Mouse (Mus musculus): ENCODE data around the gene Arl6ip5. TPM values are rescaled to one million over a fixed set of nuclear protein-coding genes. Genes with fewer than 3 reads are reported as not detected.
A peak's percentile ranks its signal among the peaks of the same experiment; 100 is the strongest.

Gene Arl6ip5
- 68.2 and 72.8 TPM in 2 replicates for polyA plus RNA-seq (2015; fragmentation: Nextera tagmentation; extraction: Ambion mirVana)

- Histone ChIP-seq H3K36me3 (ENCODE audit: control insufficient read depth, insufficient read depth, low read length) (peaks cover 4% of the 10 kb centered on the region; the same call in 1 of the 2 replicates), H3K9ac (ENCODE audit: low read length) (peak within 1 kb of the TSS; percentile 77), H3K4me1 (replicated peaks; ENCODE audit: control insufficient read depth, insufficient read depth, low read length) (peaks cover 15% of the 10 kb centered on the region), H3K27me3 (ENCODE audit: control insufficient read depth, insufficient read depth, low read depth, low read length) (no peaks in the 10 kb centered on the region), H3K4me2 (ENCODE audit: low read depth, low read length) (peak within 1 kb of the TSS; percentile 82), H3K9me3 (ENCODE audit: control insufficient read depth, low read length) (no peaks in the 10 kb centered on the region), H3K4me3 (ENCODE audit: low read length) (peak within 1 kb of the TSS; percentile 72), H3K27ac (ENCODE audit: low read length) (peak within 1 kb of the TSS; percentile 76)
- WGBS, result 7% methylated on average over 32 of the region's 32 CpGs
- ATAC-seq (ENCODE audit: low read depth), result peak; percentile 78
Observed at GRCm38 (mm10) chr6:97210191-97210961, at the start of gene Arl6ip5. Gene Arl6ip5 (plus strand): TSS chr6:97210689.

- H3K4me3 ChIP-seq (ENCODE audit: low read length), result no peak overlapping the region
- H3K27ac ChIP-seq (ENCODE audit: low read length), result no peak overlapping the region
- no peak for ATAC-seq (ENCODE audit: low read depth)
- peaks cover 12% of the 10 kb centered on the region for H3K4me1 ChIP-seq (replicated peaks; ENCODE audit: control insufficient read depth, insufficient read depth, low read length)
- no peak overlapping the region for H3K4me2 ChIP-seq (ENCODE audit: low read depth, low read length)
- H3K27me3 ChIP-seq (ENCODE audit: control insufficient read depth, insufficient read depth, low read depth, low read length), result no peaks in the 10 kb centered on the region
- WGBS, result 71% methylated on average over 11 of the region's 11 CpGs
- H3K9me3 ChIP-seq (ENCODE audit: control insufficient read depth, low read length), result no peaks in the 10 kb centered on the region
- no peak overlapping the region for H3K9ac ChIP-seq (ENCODE audit: low read length)
- H3K36me3 ChIP-seq (ENCODE audit: control insufficient read depth, insufficient read depth, low read length), result peaks cover 26% of the 10 kb centered on the region
Observed at GRCm38 (mm10) chr6:97175716-97176115, 34.8 kb upstream of the Arl6ip5 start.

- no peaks in the 10 kb centered on the region for H3K9me3 ChIP-seq (ENCODE audit: control insufficient read depth, low read length)
- peak within 1 kb of the TSS; percentile 81 for H3K4me2 ChIP-seq (ENCODE audit: low read depth, low read length)
- ATAC-seq (ENCODE audit: low read depth), result peak; percentile 99
- H3K4me3 ChIP-seq (ENCODE audit: low read length), result peak within 1 kb of the TSS; percentile 95
- H3K36me3 ChIP-seq (ENCODE audit: control insufficient read depth, insufficient read depth, low read length), result peaks cover 7% of the 10 kb centered on the region; the same call in 1 of the 2 replicates
- peaks cover 12% of the 10 kb centered on the region for H3K4me1 ChIP-seq (replicated peaks; ENCODE audit: control insufficient read depth, insufficient read depth, low read length)
- H3K27ac ChIP-seq (ENCODE audit: low read length), result peak within 1 kb of the TSS; percentile 92
- WGBS, result under 1% methylated on average over 80 of the region's 80 CpGs
- H3K27me3 ChIP-seq (ENCODE audit: control insufficient read depth, insufficient read depth, low read depth, low read length), result no peaks in the 10 kb centered on the region
- H3K9ac ChIP-seq (ENCODE audit: low read length), result peak within 1 kb of the TSS; percentile 98
Observed at GRCm38 (mm10) chr6:97178491-97179366, 31.8 kb upstream of the Arl6ip5 start, which contains the start of gene Tmf1. Gene Tmf1 (minus strand): TSS chr6:97179122.

GRCm38 (mm10) chr6:97179367-97179828, 31.1 kb upstream of the Arl6ip5 start:
- peak; percentile 63 for ATAC-seq (ENCODE audit: low read depth)
- H3K36me3 ChIP-seq (ENCODE audit: control insufficient read depth, insufficient read depth, low read length), result peaks cover 7% of the 10 kb centered on the region; the same call in 1 of the 2 replicates
- 5% methylated on average over 11 of the region's 11 CpGs for WGBS
- H3K4me1 ChIP-seq (replicated peaks; ENCODE audit: control insufficient read depth, insufficient read depth, low read length), result peaks cover 12% of the 10 kb centered on the region
- peak overlapping the region; percentile 95 for H3K4me3 ChIP-seq (ENCODE audit: low read length)
- H3K9ac ChIP-seq (ENCODE audit: low read length), result peak overlapping the region; percentile 98
- H3K27ac ChIP-seq (ENCODE audit: low read length), result peak overlapping the region; percentile 92
- H3K27me3 ChIP-seq (ENCODE audit: control insufficient read depth, insufficient read depth, low read depth, low read length), result no peaks in the 10 kb centered on the region
- peak overlapping the region; percentile 58 for H3K4me2 ChIP-seq (ENCODE audit: low read depth, low read length)
- H3K9me3 ChIP-seq (ENCODE audit: control insufficient read depth, low read length), result no peaks in the 10 kb centered on the region

- 64% methylated on average over 3 of the region's 3 CpGs for WGBS
- H3K27ac ChIP-seq (ENCODE audit: low read length), result no peak overlapping the region
- H3K4me1 ChIP-seq (replicated peaks; ENCODE audit: control insufficient read depth, insufficient read depth, low read length), result peaks cover 15% of the 10 kb centered on the region
- H3K9me3 ChIP-seq (ENCODE audit: control insufficient read depth, low read length), result no peaks in the 10 kb centered on the region
- H3K27me3 ChIP-seq (ENCODE audit: control insufficient read depth, insufficient read depth, low read depth, low read length), result no peaks in the 10 kb centered on the region
- no peak for ATAC-seq (ENCODE audit: low read depth)
- no peak overlapping the region for H3K9ac ChIP-seq (ENCODE audit: low read length)
- H3K36me3 ChIP-seq (ENCODE audit: control insufficient read depth, insufficient read depth, low read length), result peaks cover 16% of the 10 kb centered on the region
- no peak overlapping the region for H3K4me2 ChIP-seq (ENCODE audit: low read depth, low read length)
- no peak overlapping the region for H3K4me3 ChIP-seq (ENCODE audit: low read length)
Observed at GRCm38 (mm10) chr6:97200437-97200836, 10.1 kb upstream of the Arl6ip5 start.

- no peak overlapping the region for H3K27ac ChIP-seq (ENCODE audit: low read length)
- no peak for ATAC-seq (ENCODE audit: low read depth)
- H3K4me1 ChIP-seq (replicated peaks; ENCODE audit: control insufficient read depth, insufficient read depth, low read length), result peaks cover 15% of the 10 kb centered on the region
- no peaks in the 10 kb centered on the region for H3K27me3 ChIP-seq (ENCODE audit: control insufficient read depth, insufficient read depth, low read depth, low read length)
- no peaks in the 10 kb centered on the region for H3K9me3 ChIP-seq (ENCODE audit: control insufficient read depth, low read length)
- 58% methylated on average over 3 of the region's 3 CpGs for WGBS
- H3K4me2 ChIP-seq (ENCODE audit: low read depth, low read length), result no peak overlapping the region
- no peak overlapping the region for H3K4me3 ChIP-seq (ENCODE audit: low read length)
- H3K9ac ChIP-seq (ENCODE audit: low read length), result no peak overlapping the region
- H3K36me3 ChIP-seq (ENCODE audit: control insufficient read depth, insufficient read depth, low read length), result peaks cover 5% of the 10 kb centered on the region; the same call in 1 of the 2 replicates
Observed at GRCm38 (mm10) chr6:97202477-97202876, 8.0 kb upstream of the Arl6ip5 start.

GRCm38 (mm10) chr6:97204252-97204869, 6.1 kb upstream of the Arl6ip5 start:
- ATAC-seq (ENCODE audit: low read depth), result no peak
- H3K9ac ChIP-seq (ENCODE audit: low read length), result peak overlapping the region; percentile 95
- WGBS, result 7% methylated on average over 9 of the region's 9 CpGs
- H3K36me3 ChIP-seq (ENCODE audit: control insufficient read depth, insufficient read depth, low read length), result no peaks in the 10 kb centered on the region
- peak overlapping the region; percentile 69 for H3K4me3 ChIP-seq (ENCODE audit: low read length)
- peaks cover 15% of the 10 kb centered on the region for H3K4me1 ChIP-seq (replicated peaks; ENCODE audit: control insufficient read depth, insufficient read depth, low read length)
- no peak overlapping the region for H3K27ac ChIP-seq (ENCODE audit: low read length)
- no peaks in the 10 kb centered on the region for H3K27me3 ChIP-seq (ENCODE audit: control insufficient read depth, insufficient read depth, low read depth, low read length)
- H3K4me2 ChIP-seq (ENCODE audit: low read depth, low read length), result peak overlapping the region; percentile 78
- no peaks in the 10 kb centered on the region for H3K9me3 ChIP-seq (ENCODE audit: control insufficient read depth, low read length)

GRCm38 (mm10) chr6:97204952-97205351, 5.5 kb upstream of the Arl6ip5 start:
- H3K4me2 ChIP-seq (ENCODE audit: low read depth, low read length), result peak overlapping the region; percentile 78
- H3K9me3 ChIP-seq (ENCODE audit: control insufficient read depth, low read length), result no peaks in the 10 kb centered on the region
- H3K27me3 ChIP-seq (ENCODE audit: control insufficient read depth, insufficient read depth, low read depth, low read length), result no peaks in the 10 kb centered on the region
- H3K36me3 ChIP-seq (ENCODE audit: control insufficient read depth, insufficient read depth, low read length), result no peaks in the 10 kb centered on the region
- WGBS, result under 1% methylated on average over 16 of the region's 16 CpGs
- H3K9ac ChIP-seq (ENCODE audit: low read length), result peak overlapping the region; percentile 95
- peak overlapping the region; percentile 73 for H3K27ac ChIP-seq (ENCODE audit: low read length)
- peak overlapping the region; percentile 69 for H3K4me3 ChIP-seq (ENCODE audit: low read length)
- peaks cover 16% of the 10 kb centered on the region for H3K4me1 ChIP-seq (replicated peaks; ENCODE audit: control insufficient read depth, insufficient read depth, low read length)
- peak; percentile 43 for ATAC-seq (ENCODE audit: low read depth)
